Mouse (Mus musculus): ENCODE measurements around the gene Gm10720. TPM values are rescaled to one million over a fixed set of nuclear protein-coding genes. Genes with fewer than 3 reads are reported as not detected.
"Not testable (repeated sequence)": the region's sequence is repeated elsewhere in the genome, so short reads cannot be mapped to it uniquely, and the experiment has no call there.

Gene Gm10720
- polyA plus RNA-seq, 1 experiment from 2014 or later = not detected

DNA sequence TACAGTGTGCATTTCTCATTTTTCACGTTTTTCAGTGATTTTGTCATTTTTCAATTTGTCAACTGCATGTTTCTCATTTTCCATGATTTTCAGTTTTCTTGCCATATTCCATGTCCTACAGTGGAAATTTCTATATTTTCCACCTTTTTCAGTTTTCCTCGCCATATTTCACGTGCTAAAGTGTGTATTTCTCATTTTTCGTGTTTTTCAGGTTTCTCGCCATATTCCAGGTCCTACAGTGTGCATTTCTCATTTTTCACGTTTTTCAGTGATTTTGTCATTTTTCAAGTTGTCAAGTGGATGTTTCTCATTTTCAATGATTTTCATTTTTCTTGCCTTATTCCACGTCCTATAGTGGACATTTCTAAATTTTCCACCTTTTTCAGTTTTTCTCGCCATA, 21.1 kb downstream of the Gm10720 start, which contains the start of gene Gm10715:
Gene Gm10715 (plus strand): TSS at position 301 of the 400 bp plus-strand sequence.
- not testable (repeated sequence) for H3K27ac ChIP-seq (ENCODE audit: low read length); H3K4me3 ChIP-seq (ENCODE audit: low read length); H3K4me2 ChIP-seq (ENCODE audit: low read depth, low read length); H3K36me3 ChIP-seq (ENCODE audit: control insufficient read depth, insufficient read depth, low read length); H3K9me3 ChIP-seq (ENCODE audit: control insufficient read depth, low read length); H3K27me3 ChIP-seq (replicated peaks; ENCODE audit: control insufficient read depth, insufficient read depth, low read length); H3K9ac ChIP-seq (ENCODE audit: low read depth, low read length); ATAC-seq; H3K4me1 ChIP-seq (ENCODE audit: control insufficient read depth, insufficient read depth, low read length)
- WGBS = 81% methylated on average over 6 of the region's 8 CpGs

DNA sequence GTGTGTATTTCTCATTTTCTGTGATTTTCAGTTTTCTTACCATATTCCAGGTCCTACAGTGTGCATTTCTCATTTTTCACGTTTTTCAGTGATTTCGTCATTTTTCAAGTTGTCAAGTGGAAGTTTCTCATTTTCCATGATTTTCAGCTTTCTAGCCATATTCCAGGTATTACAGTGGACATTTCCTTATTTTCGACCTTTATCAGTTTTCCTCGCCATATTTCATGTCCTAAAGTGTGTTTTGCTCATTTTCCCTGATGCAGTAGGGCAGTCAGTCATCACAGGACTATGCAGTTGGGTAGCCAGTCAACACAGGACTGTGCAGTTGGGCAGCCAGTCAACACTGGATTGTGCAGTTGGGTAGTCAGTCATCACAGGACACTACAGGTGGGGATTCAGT, 22.7 kb downstream of the Gm10720 start:
- not testable (repeated sequence) for H3K9ac ChIP-seq (ENCODE audit: low read depth, low read length); H3K27me3 ChIP-seq (replicated peaks; ENCODE audit: control insufficient read depth, insufficient read depth, low read length); H3K4me2 ChIP-seq (ENCODE audit: low read depth, low read length); H3K9me3 ChIP-seq (ENCODE audit: control insufficient read depth, low read length); ATAC-seq; H3K4me1 ChIP-seq (ENCODE audit: control insufficient read depth, insufficient read depth, low read length); H3K27ac ChIP-seq (ENCODE audit: low read length); H3K36me3 ChIP-seq (ENCODE audit: control insufficient read depth, insufficient read depth, low read length); H3K4me3 ChIP-seq (ENCODE audit: low read length)
- WGBS = 66% methylated on average over 4 of the region's 4 CpGs

Small RNAs within 50 kb of the gene (microRNA-seq; reads per million reads assigned to microRNA genes)
- not detected for gene Mir101c

Other genes starting within 250 kb of the Gm10720 start
- not detected in 2 replicates for gene Gm10722, start 14.7 kb upstream of the Gm10720 start, polyA plus RNA-seq (2015; fragmentation: Nextera tagmentation; extraction: Ambion mirVana)
- not detected in 2 replicates for gene Gm11168, start 12.3 kb upstream of the Gm10720 start, polyA plus RNA-seq (2015; fragmentation: Nextera tagmentation; extraction: Ambion mirVana)
- gene Gm10721, start 2.5 kb upstream of the Gm10720 start, polyA plus RNA-seq (2015; fragmentation: Nextera tagmentation; extraction: Ambion mirVana) = not detected in 2 replicates
- not detected in 2 replicates for gene Gm10719, start 1.8 kb downstream of the Gm10720 start, polyA plus RNA-seq (2015; fragmentation: Nextera tagmentation; extraction: Ambion mirVana)
- 0.46 TPM in 1 of 2 replicates, not detected in the other for gene Gm10718, start 7.9 kb downstream of the Gm10720 start, polyA plus RNA-seq (2015; fragmentation: Nextera tagmentation; extraction: Ambion mirVana)
- gene Gm10717, start 9.8 kb downstream of the Gm10720 start, polyA plus RNA-seq (2015; fragmentation: Nextera tagmentation; extraction: Ambion mirVana) = not detected in 2 replicates
- not detected in 2 replicates for gene Gm17535, start 18.9 kb downstream of the Gm10720 start, polyA plus RNA-seq (2015; fragmentation: Nextera tagmentation; extraction: Ambion mirVana)
- not detected in 2 replicates for gene Gm10715, start 21.2 kb downstream of the Gm10720 start, polyA plus RNA-seq (2015; fragmentation: Nextera tagmentation; extraction: Ambion mirVana)

Measured in intestine, embryonic 16.5 days (tissue).